Mouse (Mus musculus) testis, adult 2 months (tissue): Measurements from ENCODE around the gene Dgki.

ENCODE experiments used
- CTCF ChIP-seq: fragments of 200-500 bp; IDR thresholded peaks from 2 replicates; pipeline ENCODE4 v1.5.1; 2012; ENCODE audit warnings: low read depth, mild to moderate bottlenecking, inconsistent platforms, low read length, moderate library complexity; ENCODE audit not compliant: control insufficient read depth, insufficient read depth, insufficient replicate concordance
- POLR2A ChIP-seq: fragments of 200-500 bp; IDR thresholded peaks from 2 replicates; pipeline ENCODE4 v1.6.1; 2012; ENCODE audit warnings: low read depth, mild to moderate bottlenecking, inconsistent platforms, low read length, moderate library complexity; ENCODE audit not compliant: control insufficient read depth

DNA sequence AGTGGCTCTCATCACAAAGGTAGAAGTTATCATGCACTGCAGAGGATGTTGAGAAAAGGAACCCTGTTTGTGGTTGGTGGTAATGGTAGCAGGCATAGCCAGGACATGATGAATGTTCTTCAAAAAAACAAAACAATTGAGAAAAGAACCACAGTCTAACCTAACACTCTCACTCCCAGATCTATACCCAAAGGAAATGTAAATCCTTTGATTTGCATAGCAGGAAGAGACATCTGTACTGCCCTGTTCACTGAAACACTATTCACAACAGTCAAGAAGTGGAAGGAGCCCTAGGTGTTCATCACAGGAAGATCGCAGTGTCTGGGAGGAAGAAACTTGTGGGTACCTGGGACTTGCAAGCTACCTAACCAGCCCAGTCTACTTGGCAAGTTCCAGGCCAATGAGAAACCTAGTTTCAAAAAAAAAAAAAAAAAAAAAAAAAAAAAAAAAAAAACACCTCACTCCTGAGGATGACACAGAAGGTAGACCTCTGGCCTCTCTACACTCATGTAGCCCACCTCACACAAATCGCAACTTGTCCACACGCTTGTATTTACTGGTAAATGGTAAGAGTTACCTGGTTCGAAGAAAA is 152.5 kb downstream of the Dgki start:
- no peak for TF ChIP-seq POLR2A
- TF ChIP-seq CTCF = no peak
